Mouse (Mus musculus) hindbrain, postnatal 0 days (tissue): ENCODE measurements around the gene Fcna. TPM values are rescaled to one million over a fixed set of nuclear protein-coding genes. Genes with fewer than 3 reads are reported as not detected.

ENCODE experiments used
- ATAC-seq: fragments of 200-750 bp; cut with Nextera tagmentation; 2 replicates; pipeline ENCODE4 v1.8.0; 2017; ENCODE audit warnings: mild to moderate bottlenecking, moderate TSS enrichment, moderate library complexity
- DNase-seq: peaks from one replicate; pipeline ENCODE4 v3.0.0-alpha.2; 2015; ENCODE audit warnings: low spot score
- H3K27ac ChIP-seq: fragments of 300-500 bp; sonication (generic); 2 replicates; pipeline ENCODE4 v1.5.1; 2014; ENCODE audit warnings: mild to moderate bottlenecking
- H3K27me3 ChIP-seq: fragments of 300-500 bp; sonication (generic); 2 replicates; pipeline ENCODE4 v1.6.1; 2014; ENCODE audit warnings: low read length, mixed read lengths; ENCODE audit not compliant: insufficient read depth
- H3K36me3 ChIP-seq: fragments of 300-500 bp; sonication (generic); 2 replicates; pipeline ENCODE4 v1.6.1; 2014; ENCODE audit warnings: low read length, mixed read lengths; ENCODE audit not compliant: insufficient read depth
- H3K4me1 ChIP-seq: fragments of 300-500 bp; sonication (generic); 2 replicates; pipeline ENCODE4 v1.6.1; 2014; ENCODE audit warnings: antibody characterized with exemption, low read length, mixed read lengths; ENCODE audit not compliant: insufficient read depth
- H3K4me2 ChIP-seq: fragments of 300-500 bp; sonication (generic); 2 replicates; pipeline ENCODE4 v1.6.1; 2014; ENCODE audit warnings: low read depth, mild to moderate bottlenecking, low read length, moderate library complexity, mixed read lengths
- H3K4me3 ChIP-seq: fragments of 300-500 bp; sonication (generic); 2 replicates; pipeline ENCODE4 v1.5.1; 2014; ENCODE audit warnings: low read length
- H3K9ac ChIP-seq: fragments of 300-500 bp; sonication (generic); replicated peaks from 2 replicates; pipeline ENCODE4 v1.6.1; 2014; ENCODE audit warnings: mild to moderate bottlenecking, low read length, moderate library complexity, mixed read lengths
- H3K9me3 ChIP-seq: fragments of 300-500 bp; sonication (generic); 2 replicates; pipeline ENCODE4 v1.6.1; 2016; ENCODE audit warnings: low read length, mixed read lengths
- CTCF ChIP-seq: IDR thresholded peaks from 2 replicates; pipeline ENCODE4 v1.5.1; 2016; ENCODE audit warnings: antibody characterized with exemption, control low read depth, low read depth
- WGBS: fragments of 180-500 bp; shearing (Covaris S2); extraction: QIAGEN DNeasy Blood & Tissue Kit; methylation state at CpG from one replicate; pipeline ENCODE4 v1.1.7; 2014; 5-methylcytosine and 5-hydroxymethylcytosine counted together
- polyA plus RNA-seq: library from polyadenylated mRNA; unstranded; fragments of >200 nt; fragmentation: Nextera tagmentation; extraction: Ambion mirVana; gene quantifications from 2 replicates; pipeline ENCODE4 v1.2.1, GENCODE M21; 2015
- total RNA-seq: library from RNA; depleted of rRNA; stranded (reverse); fragments of >200 nt; gene quantifications from 2 replicates; pipeline ENCODE4 v1.2.3, GENCODE M21; 2014

Gene Fcna
- total and polyA plus RNA-seq, 2 experiments from 2014 or later: 2.2 to 4.3 TPM

DNA sequence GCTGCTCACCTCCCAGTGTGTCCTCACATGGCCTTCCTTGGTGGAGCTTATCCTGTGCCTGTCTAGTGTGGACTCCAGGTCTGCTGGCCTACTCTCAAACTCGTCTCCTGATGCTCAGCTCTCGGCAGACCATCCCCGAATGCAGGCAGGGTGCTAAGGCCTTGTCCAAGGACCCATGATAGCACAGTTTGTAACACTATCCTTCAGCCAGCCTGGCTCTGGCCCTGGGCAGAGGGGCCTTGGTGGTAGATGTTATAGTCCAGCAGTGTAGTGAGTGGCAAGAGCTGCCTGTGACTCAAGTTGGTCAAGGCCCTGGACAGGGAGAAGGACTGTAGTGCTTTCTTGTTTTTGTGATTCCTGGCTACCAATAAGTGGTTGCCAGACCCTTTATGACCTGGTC is 5.8 kb upstream of the Fcna start:
- no peak for TF ChIP-seq CTCF
- Histone ChIP-seq H3K36me3 (no peaks in the 10 kb centered on the region), H3K4me3 (no peak overlapping the region), H3K4me1 (no peaks in the 10 kb centered on the region), H3K4me2 (no peak overlapping the region), H3K27ac (no peak overlapping the region), H3K9ac (no peak overlapping the region), H3K27me3 (no peaks in the 10 kb centered on the region), H3K9me3 (no peaks in the 10 kb centered on the region)
- ATAC-seq (no peak), DNase-seq (no peak)
- 80% methylated on average over 3 of the region's 3 CpGs for WGBS

DNA sequence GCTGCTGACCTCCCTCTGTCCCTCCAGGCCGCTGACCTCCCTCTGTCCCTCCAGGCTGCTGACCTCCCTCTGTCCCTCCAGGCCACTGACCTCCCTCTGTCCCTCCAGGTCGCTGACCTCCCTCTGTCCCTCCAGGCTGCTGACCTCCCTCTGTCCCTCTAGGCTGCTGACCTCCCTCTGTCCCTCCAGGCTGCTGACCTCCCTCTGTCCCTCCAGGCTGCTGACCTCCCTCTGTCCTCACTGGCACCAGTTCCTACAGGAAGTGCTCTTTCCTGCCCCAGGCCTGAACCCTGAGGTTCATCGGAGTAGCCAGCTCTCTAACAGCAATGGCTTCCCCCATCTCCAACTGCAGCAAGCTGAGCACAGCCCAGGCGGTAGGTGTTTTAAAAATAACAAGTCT is 908 bp upstream of the Fcna start:
- no peaks in the 10 kb centered on the region for H3K9me3 ChIP-seq
- no peaks in the 10 kb centered on the region for H3K4me1 ChIP-seq
- WGBS: 33% methylated on average over 4 of the region's 4 CpGs
- no peak overlapping the region for H3K27ac ChIP-seq
- no peak overlapping the region for H3K4me3 ChIP-seq
- H3K27me3 ChIP-seq: no peaks in the 10 kb centered on the region
- no peak for DNase-seq
- no peak overlapping the region for H3K4me2 ChIP-seq
- no peak for TF ChIP-seq CTCF
- H3K36me3 ChIP-seq: no peaks in the 10 kb centered on the region
- no peak overlapping the region for H3K9ac ChIP-seq
- ATAC-seq: no peak

DNA sequence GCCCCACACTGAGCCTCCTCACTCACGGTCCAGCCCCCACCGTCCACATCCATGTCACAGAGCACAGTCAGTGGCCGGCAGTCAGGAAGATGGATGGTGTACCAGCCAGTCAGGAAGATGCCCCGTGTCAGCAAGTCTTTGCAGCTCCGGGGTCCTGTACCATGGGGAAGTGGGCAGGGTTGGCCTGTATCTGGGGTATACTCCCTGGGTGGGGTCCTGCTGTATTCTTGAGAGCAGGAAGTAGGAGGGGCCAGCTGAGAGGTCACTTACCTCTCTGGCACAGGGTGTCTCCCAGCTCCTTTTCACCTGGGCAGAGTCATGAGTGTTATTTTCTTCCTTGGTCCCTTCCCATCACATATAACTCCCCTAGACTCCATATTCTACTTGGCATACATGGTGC is 1.8 kb downstream of the Fcna start:
- H3K9ac ChIP-seq: no peak overlapping the region
- no peak overlapping the region for H3K4me2 ChIP-seq
- H3K4me3 ChIP-seq: no peak overlapping the region
- H3K4me1 ChIP-seq: 0 out of 2 replicates have a peak, but pooled peaks cover 2% of the 10 kb centered on the region
- no peaks in the 10 kb centered on the region for H3K9me3 ChIP-seq
- DNase-seq: no peak
- H3K36me3 ChIP-seq: no peaks in the 10 kb centered on the region
- no peak for ATAC-seq
- H3K27me3 ChIP-seq: no peaks in the 10 kb centered on the region
- TF ChIP-seq CTCF: no peak
- no peak overlapping the region for H3K27ac ChIP-seq
- 65% methylated on average over 5 of the region's 5 CpGs for WGBS

DNA sequence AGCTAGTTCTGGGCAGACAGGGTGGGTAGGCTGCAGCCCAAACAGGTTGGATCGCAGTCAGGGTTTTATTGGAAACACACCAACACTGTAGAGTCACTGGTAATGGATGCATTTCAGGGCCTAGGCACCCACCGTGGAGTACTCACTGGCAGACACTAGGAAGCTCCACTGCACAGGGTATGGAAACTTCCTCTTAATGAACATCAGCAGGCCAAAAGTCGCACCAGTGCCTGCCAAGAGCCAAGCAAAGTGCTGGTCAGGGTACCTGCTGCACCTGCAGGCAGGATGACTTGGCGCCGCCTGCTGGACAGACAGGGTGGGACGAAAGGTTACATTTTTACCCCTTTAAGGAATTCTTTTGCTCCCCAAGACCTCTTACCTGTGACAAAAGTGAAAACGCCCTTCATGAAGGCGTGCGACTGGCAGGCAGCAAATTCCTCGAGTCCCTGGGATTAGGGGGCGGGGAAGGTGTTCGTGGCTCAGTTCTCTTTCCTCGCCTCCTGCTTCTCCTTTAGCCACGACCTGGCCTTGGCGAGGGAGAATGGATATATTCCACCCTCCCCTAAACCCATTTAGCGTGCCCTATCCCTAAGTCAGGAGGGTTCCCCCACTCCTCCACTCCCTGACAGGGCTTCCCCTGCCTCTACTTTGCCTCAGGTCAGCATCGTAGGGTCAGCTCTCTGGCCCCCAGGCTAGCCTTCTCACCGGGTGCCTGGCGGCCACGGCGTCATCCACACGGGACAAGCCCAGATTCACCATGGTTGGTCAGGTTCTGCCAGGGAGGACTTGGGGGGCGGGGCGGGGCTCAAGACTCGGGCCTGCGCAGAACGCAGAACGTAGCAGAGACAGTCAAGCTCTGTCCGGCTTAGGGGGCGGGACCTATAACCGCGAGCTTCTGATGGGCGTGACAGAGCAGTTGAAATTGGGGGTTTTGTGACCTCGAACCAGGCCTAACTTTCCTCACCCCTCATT is 6.3 kb downstream of the Fcna start, which contains the start of gene Tmem141:
Tmem141 (minus strand) TSS at position 777 of the 972 bp plus-strand sequence.
- Histone ChIP-seq H3K9ac (peak within 1 kb of the TSS; percentile 66), H3K27ac (peak within 1 kb of the TSS; percentile 68), H3K36me3 (no peaks in the 10 kb centered on the region), H3K27me3 (0 out of 2 replicates have a peak, but pooled peaks cover 3% of the 10 kb centered on the region), H3K4me3 (peak within 1 kb of the TSS; percentile 51), H3K9me3 (no peaks in the 10 kb centered on the region), H3K4me2 (peak within 1 kb of the TSS; percentile 85), H3K4me1 (0 out of 2 replicates have a peak, but pooled peaks cover 7% of the 10 kb centered on the region)
- peak; percentile 74 for TF ChIP-seq CTCF
- DNase-seq (peak; percentile 90), ATAC-seq (peak; percentile 96)
- WGBS: 5% methylated on average over 34 of the region's 34 CpGs

DNA sequence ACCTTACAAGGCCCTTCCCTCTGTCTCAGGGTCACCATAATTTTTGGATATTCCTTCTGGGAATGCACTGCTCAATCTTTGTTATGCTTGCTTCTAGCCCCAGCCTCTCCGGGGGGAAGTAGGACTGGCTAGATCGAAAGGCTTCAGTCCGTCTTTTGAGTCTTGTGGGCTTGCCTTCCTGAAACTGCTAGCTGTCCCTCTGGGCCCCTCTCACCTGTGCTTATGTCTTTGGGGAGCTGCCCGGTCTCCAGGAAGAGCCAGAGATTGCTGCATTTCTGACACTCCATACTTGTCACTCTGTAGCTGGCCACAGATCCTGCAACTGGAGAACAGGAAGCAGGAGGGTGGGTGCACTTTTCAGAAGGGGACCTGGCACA is 7.0 kb downstream of the Fcna start:
- no peaks in the 10 kb centered on the region for H3K36me3 ChIP-seq
- H3K4me3 ChIP-seq: peak overlapping the region; percentile 51; the same call in 1 of the 2 replicates
- no peak for TF ChIP-seq CTCF
- 0 out of 2 replicates have a peak, but pooled peaks cover 7% of the 10 kb centered on the region for H3K4me1 ChIP-seq
- no peak for ATAC-seq
- H3K4me2 ChIP-seq: peak overlapping the region; percentile 85
- DNase-seq: no peak
- no peaks in the 10 kb centered on the region for H3K9me3 ChIP-seq
- H3K27me3 ChIP-seq: peaks cover 8% of the 10 kb centered on the region
- no peak overlapping the region for H3K27ac ChIP-seq
- 76% methylated on average over 4 of the region's 4 CpGs for WGBS
- peak overlapping the region; percentile 66; the same call in 1 of the 2 replicates for H3K9ac ChIP-seq

DNA sequence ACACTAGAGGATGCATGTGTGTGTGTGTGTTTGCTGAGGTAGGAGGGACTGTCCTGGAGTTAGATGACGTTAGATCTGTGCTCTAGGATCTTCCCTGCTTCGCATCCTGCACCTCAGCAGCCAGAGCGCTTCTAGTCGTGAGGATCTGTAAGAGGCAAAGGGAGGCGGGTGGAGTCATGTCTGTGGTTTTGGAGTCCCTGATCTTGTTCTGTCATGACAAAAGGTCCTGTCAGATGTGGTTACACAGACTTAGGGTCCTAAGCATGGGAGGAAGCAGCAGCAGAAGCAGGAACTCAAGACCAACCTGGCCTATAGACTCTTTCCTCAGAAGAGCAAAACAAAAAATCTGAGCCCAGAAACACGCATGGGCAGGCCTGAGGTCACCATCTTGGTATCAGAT is 7.4 kb downstream of the Fcna start:
- DNase-seq: no peak
- no peak for ATAC-seq
- no peak for TF ChIP-seq CTCF
- no peak overlapping the region for H3K27ac ChIP-seq
- WGBS: 88% methylated on average over 6 of the region's 6 CpGs
- H3K4me3 ChIP-seq: no peak overlapping the region
- H3K27me3 ChIP-seq: peaks cover 12% of the 10 kb centered on the region
- H3K9me3 ChIP-seq: no peaks in the 10 kb centered on the region
- H3K36me3 ChIP-seq: no peaks in the 10 kb centered on the region
- 0 out of 2 replicates have a peak, but pooled peaks cover 7% of the 10 kb centered on the region for H3K4me1 ChIP-seq
- no peak overlapping the region for H3K9ac ChIP-seq
- H3K4me2 ChIP-seq: no peak overlapping the region
